Mouse (Mus musculus): Measurements from ENCODE around the gene Pappa2. TPM values are rescaled to one million over a fixed set of nuclear protein-coding genes. Genes with fewer than 3 reads are reported as not detected.

Pappa2 gene
- polyA plus RNA-seq, 1 experiment = 0.28 TPM

DNA sequence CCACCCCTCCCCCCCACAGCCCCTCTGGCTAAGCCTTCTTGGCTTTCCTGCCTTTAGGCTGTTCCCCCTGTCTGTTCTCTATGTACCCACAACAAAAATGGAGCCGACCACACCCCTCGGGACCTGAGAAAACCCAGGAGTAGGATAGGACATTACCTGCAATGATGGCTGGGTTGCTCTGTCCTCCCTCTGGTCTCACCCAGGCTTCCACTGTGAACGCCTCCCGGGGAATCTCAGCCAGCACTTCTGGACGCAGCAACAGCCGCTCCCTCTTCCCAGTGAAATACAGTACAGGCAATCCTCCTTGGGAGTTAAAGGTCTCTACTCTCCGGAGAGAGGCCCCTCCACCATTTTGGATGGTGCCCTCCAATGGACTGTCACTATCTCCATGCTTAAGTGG is 23.9 kb downstream of the Pappa2 start:
- Histone ChIP-seq H3K4me3 (ENCODE audit: control insufficient read depth, low read depth, low read length) (no peak overlapping the region), H3K36me3 (ENCODE audit: control insufficient read depth, insufficient read depth, low read length) (no peaks in the 10 kb centered on the region), H3K27me3 (ENCODE audit: control insufficient read depth, insufficient read depth, low read length) (no peaks in the 10 kb centered on the region), H3K27ac (ENCODE audit: control insufficient read depth, insufficient read depth, low read depth, low read length) (no peak overlapping the region), H3K4me1 (ENCODE audit: control insufficient read depth, insufficient read depth, low read length) (peaks cover 2% of the 10 kb centered on the region)
- no peak for TF ChIP-seq POLR2A (IDR thresholded peaks at IDR 0.05; ENCODE audit: control insufficient read depth, low read depth, low read length)
- no peak for TF ChIP-seq CTCF (IDR thresholded peaks at IDR 0.05; ENCODE audit: control insufficient read depth, insufficient read depth, insufficient replicate concordance, low read depth, low read length)

DNA sequence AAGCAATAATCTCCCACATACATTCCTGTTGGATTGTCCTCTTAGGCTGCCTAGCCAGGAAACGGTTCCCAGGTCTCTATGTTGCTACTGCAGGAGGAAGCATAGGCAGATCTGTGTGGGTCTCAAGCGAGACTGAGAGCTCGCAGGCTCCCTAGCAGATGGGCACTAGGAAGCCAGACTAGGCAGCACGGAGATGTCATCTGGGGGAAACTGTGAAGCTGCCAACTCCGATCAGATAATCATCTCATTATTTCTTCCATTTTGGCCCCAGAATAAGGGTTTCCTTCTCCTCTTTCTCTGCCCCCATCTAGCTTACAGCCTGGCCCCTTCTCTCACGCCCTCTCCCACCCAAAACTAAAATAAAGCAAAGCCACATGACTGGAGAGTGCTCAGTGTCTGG is 25.5 kb downstream of the Pappa2 start:
- no peaks in the 10 kb centered on the region for H3K36me3 ChIP-seq (ENCODE audit: control insufficient read depth, insufficient read depth, low read length)
- TF ChIP-seq CTCF (IDR thresholded peaks at IDR 0.05; ENCODE audit: control insufficient read depth, insufficient read depth, insufficient replicate concordance, low read depth, low read length) = no peak
- TF ChIP-seq POLR2A (IDR thresholded peaks at IDR 0.05; ENCODE audit: control insufficient read depth, low read depth, low read length) = no peak
- H3K4me3 ChIP-seq (ENCODE audit: control insufficient read depth, low read depth, low read length) = no peak overlapping the region
- no peaks in the 10 kb centered on the region for H3K27me3 ChIP-seq (ENCODE audit: control insufficient read depth, insufficient read depth, low read length)
- peaks cover 2% of the 10 kb centered on the region for H3K4me1 ChIP-seq (ENCODE audit: control insufficient read depth, insufficient read depth, low read length)
- H3K27ac ChIP-seq (ENCODE audit: control insufficient read depth, insufficient read depth, low read depth, low read length) = no peak overlapping the region

DNA sequence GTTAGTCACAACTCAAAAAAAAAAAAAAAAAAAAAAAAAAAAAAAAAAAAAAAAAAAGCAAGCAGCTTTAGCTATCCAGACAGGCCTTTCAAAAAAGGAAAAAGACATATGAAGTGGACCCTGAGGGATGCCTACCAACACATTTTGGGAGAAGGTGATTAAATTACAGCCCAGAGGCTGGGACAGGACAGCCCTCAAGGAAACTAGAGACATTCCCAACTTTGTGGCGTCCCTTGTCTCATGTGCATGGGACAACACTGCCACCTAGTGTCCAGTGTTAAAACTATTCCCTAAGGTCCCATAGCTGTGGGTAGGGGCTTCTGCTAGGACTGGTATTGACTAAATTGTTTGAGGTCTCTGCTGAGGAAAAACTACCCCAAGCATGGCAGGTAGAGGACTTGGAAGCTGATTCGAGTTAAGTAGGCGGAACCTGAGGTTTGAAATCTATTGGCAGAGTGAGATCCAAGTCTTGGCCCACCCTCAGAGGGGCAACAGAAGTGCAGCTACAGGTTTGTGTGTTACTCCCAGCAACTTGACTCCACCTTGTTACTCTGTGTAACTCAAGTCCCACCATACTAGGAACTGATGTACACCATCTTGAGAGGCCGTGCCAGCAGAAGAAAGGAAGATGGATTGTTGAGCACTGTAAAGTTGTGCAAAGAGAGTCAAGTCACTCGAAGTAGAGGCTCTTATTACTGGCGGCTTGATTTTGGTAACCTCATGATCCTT is 26.6 kb downstream of the Pappa2 start:
- H3K27ac ChIP-seq (ENCODE audit: control insufficient read depth, insufficient read depth, low read depth, low read length) = no peak overlapping the region
- H3K27me3 ChIP-seq (ENCODE audit: control insufficient read depth, insufficient read depth, low read length) = no peaks in the 10 kb centered on the region
- H3K36me3 ChIP-seq (ENCODE audit: control insufficient read depth, insufficient read depth, low read length) = no peaks in the 10 kb centered on the region
- no peak overlapping the region for H3K4me3 ChIP-seq (ENCODE audit: control insufficient read depth, low read depth, low read length)
- peaks cover 2% of the 10 kb centered on the region for H3K4me1 ChIP-seq (ENCODE audit: control insufficient read depth, insufficient read depth, low read length)
- TF ChIP-seq POLR2A (IDR thresholded peaks at IDR 0.05; ENCODE audit: control insufficient read depth, low read depth, low read length) (no peak), CTCF (IDR thresholded peaks at IDR 0.05; ENCODE audit: control insufficient read depth, insufficient read depth, insufficient replicate concordance, low read depth, low read length) (peak; percentile 36; the same call in 1 of the 2 replicates)

DNA sequence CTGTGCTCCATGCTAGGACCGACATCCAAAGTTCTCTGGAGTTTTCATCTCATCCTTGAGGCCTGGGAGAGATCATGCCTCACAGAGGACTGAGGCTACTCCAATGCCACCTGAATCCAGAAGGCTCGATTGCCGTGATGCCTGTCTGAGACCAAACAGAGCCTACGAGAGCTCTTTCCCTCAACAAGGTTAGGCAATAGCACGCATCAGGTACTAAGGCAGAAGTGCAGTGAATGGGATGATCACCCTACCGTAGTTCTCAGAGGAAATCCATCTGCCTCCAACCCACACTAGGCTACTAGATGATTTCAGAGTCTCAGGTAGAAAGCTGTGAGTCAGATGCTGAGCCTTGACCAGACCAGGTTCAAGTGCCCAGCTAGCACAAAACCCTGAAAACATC is 31.2 kb downstream of the Pappa2 start:
- Histone ChIP-seq H3K4me1 (ENCODE audit: control insufficient read depth, insufficient read depth, low read length) (no peaks in the 10 kb centered on the region), H3K4me3 (ENCODE audit: control insufficient read depth, low read depth, low read length) (no peak overlapping the region), H3K36me3 (ENCODE audit: control insufficient read depth, insufficient read depth, low read length) (no peaks in the 10 kb centered on the region), H3K27ac (ENCODE audit: control insufficient read depth, insufficient read depth, low read depth, low read length) (no peak overlapping the region), H3K27me3 (ENCODE audit: control insufficient read depth, insufficient read depth, low read length) (no peaks in the 10 kb centered on the region)
- TF ChIP-seq POLR2A (IDR thresholded peaks at IDR 0.05; ENCODE audit: control insufficient read depth, low read depth, low read length) = no peak
- no peak for TF ChIP-seq CTCF (IDR thresholded peaks at IDR 0.05; ENCODE audit: control insufficient read depth, insufficient read depth, insufficient replicate concordance, low read depth, low read length)

DNA sequence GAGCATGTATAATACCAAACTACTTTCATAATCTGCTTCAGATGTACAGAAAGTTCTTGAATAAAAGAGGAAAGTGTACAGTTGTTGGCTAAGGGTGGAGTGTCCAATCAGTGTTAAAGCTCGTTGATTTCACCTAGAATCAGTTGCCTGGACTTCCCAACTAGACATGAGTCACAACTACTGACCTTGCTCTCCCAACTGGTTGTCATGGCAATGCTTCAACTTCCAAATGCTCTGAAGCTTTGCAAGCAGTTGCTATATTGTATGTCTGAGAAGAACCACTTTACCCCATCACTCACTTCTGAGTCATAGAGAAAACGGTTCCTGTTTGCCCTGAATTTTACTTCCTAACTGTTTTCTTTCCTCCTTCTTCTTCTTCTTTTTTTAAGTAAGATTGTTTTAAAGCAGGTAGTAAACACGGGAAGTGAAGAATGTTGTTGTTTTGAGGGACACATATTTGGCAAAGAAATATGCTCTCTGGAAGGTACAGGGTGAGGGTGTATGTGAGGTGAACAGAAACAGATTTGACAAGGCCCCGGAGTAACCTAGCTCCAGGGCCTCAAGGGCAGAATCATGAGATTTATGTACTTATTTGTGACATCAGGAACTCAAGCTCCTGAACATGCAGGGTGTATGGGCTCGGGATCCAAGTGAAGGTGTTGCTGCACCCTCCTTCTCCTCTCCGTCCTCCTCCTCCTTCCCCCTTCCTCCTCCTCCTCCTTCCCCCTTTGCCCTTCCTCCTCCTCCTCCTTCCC is 32.1 kb downstream of the Pappa2 start:
- Histone ChIP-seq H3K4me3 (ENCODE audit: control insufficient read depth, low read depth, low read length) (no peak overlapping the region), H3K27ac (ENCODE audit: control insufficient read depth, insufficient read depth, low read depth, low read length) (no peak overlapping the region), H3K27me3 (ENCODE audit: control insufficient read depth, insufficient read depth, low read length) (no peaks in the 10 kb centered on the region), H3K4me1 (ENCODE audit: control insufficient read depth, insufficient read depth, low read length) (no peaks in the 10 kb centered on the region), H3K36me3 (ENCODE audit: control insufficient read depth, insufficient read depth, low read length) (no peaks in the 10 kb centered on the region)
- TF ChIP-seq POLR2A (IDR thresholded peaks at IDR 0.05; ENCODE audit: control insufficient read depth, low read depth, low read length) (no peak), CTCF (IDR thresholded peaks at IDR 0.05; ENCODE audit: control insufficient read depth, insufficient read depth, insufficient replicate concordance, low read depth, low read length) (no peak)

DNA sequence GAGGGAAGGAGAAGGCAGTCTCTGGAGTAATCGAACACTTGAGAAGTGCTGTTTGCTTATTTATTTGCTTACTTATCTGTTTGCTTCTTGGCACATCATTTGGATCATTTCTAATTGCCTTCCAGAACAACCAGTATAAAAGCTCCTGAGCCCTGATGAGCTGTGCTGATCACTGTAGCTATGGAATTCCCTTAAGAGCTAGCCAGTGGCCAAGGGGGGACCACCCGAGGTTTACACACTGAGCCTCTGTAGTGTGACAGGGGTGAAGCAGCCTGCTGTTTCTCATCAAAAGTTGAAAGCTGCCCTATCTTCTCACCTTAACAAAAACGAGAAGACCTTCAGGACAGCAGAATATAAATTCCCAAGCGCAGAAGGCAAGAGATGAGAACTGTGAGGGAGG is 35.4 kb downstream of the Pappa2 start:
- no peaks in the 10 kb centered on the region for H3K4me1 ChIP-seq (ENCODE audit: control insufficient read depth, insufficient read depth, low read length)
- no peaks in the 10 kb centered on the region for H3K36me3 ChIP-seq (ENCODE audit: control insufficient read depth, insufficient read depth, low read length)
- H3K4me3 ChIP-seq (ENCODE audit: control insufficient read depth, low read depth, low read length) = no peak overlapping the region
- TF ChIP-seq CTCF (IDR thresholded peaks at IDR 0.05; ENCODE audit: control insufficient read depth, insufficient read depth, insufficient replicate concordance, low read depth, low read length) (no peak), POLR2A (IDR thresholded peaks at IDR 0.05; ENCODE audit: control insufficient read depth, low read depth, low read length) (no peak)
- H3K27me3 ChIP-seq (ENCODE audit: control insufficient read depth, insufficient read depth, low read length) = no peaks in the 10 kb centered on the region
- no peak overlapping the region for H3K27ac ChIP-seq (ENCODE audit: control insufficient read depth, insufficient read depth, low read depth, low read length)

DNA sequence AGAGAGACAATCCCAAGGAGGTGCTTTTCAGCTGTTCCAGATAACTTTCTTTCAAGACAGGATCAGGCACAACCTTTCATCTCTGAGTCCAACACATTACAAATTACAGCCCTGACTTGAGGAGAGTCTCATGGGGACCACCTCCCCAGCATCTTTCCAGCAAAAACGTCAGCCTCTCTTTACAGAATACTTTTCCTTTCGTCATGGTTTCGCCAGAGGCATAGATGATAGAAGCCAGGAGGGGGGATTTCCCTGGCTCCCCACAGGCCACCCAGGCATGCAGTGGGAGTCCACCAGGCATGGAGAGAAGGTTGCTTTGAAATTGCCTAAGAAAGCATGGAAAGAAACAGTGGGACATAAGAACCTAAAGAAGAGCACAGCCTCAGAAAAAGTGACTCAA is 37.4 kb downstream of the Pappa2 start:
- Histone ChIP-seq H3K4me3 (ENCODE audit: control insufficient read depth, low read depth, low read length) (no peak overlapping the region), H3K4me1 (ENCODE audit: control insufficient read depth, insufficient read depth, low read length) (no peaks in the 10 kb centered on the region), H3K27me3 (ENCODE audit: control insufficient read depth, insufficient read depth, low read length) (no peaks in the 10 kb centered on the region), H3K36me3 (ENCODE audit: control insufficient read depth, insufficient read depth, low read length) (no peaks in the 10 kb centered on the region), H3K27ac (ENCODE audit: control insufficient read depth, insufficient read depth, low read depth, low read length) (no peak overlapping the region)
- TF ChIP-seq POLR2A (IDR thresholded peaks at IDR 0.05; ENCODE audit: control insufficient read depth, low read depth, low read length) (no peak), CTCF (IDR thresholded peaks at IDR 0.05; ENCODE audit: control insufficient read depth, insufficient read depth, insufficient replicate concordance, low read depth, low read length) (no peak)

All from testis, adult 2 months (tissue).